Mouse (Mus musculus) ovary, adult 18-20 months (tissue): ENCODE results near the gene Tmem206.

Experiments used
- DNase-seq: peaks from one replicate; pipeline ENCODE4 v3.0.0; 2022; ENCODE audit warnings: low spot score, mixed read lengths

Gene Tmem206

DNA sequence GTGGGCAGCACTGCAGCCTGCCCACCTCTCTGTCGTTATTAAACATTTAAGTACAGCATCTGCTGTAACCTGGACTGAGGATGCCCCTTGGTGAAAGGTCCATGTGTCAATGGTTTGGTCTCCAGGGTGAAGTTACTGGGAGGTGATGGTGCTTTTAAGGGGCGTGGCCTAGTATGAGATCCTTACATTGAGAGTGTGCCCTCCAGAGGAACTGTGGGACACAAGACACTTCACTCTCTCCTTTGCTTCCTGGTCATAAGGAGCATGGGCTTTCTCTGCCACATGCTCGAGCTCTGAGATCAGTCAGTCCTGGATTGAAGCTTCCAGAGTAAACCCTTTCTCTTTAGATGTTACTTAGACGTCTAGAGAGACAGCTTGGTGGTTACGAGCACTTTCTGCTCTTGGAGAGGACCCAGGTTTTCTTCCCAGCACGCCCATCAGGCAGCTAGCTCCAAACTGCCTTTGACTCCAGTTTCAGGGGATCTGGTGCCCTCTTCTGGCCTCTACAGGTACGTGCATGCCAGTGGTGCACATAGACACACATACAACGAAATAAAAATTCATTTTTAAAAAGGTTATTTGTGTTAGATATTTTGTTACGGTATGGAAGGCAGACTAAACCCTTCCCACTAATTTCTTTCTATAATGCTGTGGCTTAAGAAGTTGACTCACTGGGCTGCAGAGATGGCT lies 17.8 kb upstream of the Tmem206 start:
- DNase-seq, result no peak

DNA sequence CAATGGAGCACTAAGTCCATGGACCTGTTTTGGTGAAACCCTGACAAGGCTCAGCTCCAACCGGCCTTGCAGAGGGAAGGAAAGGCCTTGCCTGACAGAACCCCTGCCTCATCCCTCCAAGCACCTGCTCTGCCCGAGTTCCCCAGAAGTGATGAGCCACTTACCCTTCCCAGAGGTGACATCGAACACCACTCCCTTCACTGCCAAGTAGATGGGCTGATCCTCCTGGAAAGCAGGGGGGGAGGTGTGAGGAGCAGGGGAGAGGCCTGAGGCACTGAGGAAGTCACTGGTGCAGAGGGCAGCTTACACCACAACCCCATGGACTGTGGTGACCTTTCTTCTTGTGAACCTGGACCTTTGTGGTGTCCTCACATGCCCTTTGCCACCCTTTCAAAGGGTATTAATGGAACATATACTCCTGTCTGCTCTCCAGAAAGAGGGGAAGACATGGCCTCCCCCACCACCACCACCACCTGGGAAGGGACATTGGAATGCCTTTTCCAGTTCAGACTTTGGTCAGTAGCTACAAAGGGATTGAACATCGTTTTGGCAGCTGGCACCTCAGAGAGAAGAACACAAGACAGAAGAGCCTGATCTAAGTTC lies 14.3 kb upstream of the Tmem206 start:
- no peak for DNase-seq

DNA sequence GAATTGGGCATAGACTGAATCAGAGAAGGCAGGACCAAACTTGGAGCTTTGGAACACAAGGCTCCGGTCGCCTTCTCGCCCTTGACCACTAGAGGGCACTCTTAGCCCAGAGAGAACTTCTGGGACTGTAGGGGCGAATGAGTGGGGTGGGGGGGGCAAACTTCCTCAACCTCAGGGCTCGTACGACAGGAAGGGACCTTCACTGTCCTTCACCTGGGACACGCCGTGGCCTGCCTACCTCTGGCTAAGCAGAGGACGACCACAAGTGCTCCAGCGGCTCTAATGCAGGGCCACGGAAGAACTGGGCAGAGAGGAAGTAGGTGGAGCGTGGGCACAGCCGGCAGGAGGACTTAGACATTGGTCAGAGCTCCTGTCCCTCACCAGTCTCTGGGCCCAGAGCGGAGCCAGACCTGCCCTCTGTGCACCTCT lies 13.2 kb upstream of the Tmem206 start:
- DNase-seq, result peak; percentile 78

DNA sequence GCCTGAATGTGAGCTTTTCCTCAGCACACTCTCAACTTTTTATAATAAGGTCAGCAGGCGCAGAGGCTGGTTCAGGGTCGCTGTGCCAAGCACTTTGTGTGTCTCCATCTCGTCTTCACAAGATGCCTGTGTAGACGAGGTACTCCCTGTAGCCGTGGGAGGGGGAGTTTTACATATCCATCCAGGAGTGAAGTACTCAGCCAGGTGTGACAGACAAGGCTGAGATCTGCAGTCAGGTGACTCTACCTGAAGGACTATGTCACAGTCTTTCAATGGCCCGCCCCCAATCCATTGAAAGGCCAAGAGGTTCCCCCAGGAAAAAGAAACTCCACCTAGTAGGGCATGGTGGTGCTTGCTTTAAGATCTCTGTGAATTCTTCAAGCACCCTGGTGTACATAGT lies 12.6 kb upstream of the Tmem206 start:
- no peak for DNase-seq

DNA sequence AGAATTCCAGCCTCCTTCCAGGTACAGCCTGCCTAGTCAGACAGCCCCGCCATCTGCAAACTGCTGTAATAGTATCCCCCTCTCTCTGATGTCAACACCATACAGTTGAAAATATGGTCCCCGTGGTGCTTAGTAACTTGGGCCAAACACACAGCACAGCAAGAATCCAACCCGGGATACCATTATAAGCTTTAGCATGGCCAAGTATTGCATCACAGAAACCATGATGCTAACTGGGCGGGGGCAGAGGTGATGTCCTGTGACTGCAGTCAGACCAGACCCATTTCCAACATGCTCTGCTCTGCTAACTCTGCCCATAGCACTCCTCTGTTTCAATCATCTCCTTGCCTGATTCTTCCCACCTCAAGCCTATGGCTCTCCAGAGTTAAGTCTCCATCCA lies 11.8 kb upstream of the Tmem206 start:
- DNase-seq, result no peak

DNA sequence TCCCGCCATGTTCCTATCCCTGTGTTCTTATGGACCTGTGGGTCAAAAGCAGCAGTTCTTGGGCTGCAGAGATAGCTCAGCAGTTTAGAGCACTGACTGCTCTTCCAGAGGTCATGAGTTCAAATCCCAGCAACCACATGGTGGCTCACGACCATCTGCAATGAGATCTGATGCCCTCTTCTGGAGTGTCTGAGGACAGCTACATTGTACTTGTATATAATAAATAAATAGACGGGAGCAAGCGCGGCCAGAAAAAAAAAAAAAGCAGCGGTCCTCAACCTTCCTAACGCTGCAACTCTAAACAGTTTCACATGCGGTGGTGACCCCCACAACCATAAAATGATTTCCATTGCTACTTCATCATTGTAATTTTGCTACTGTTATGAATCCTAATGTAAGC lies 8.9 kb upstream of the Tmem206 start:
- no peak for DNase-seq

- peak; percentile 82 for DNase-seq
Observed at GRCm38 (mm10) chr1:191317591-191318196, 8.0 kb upstream of the Tmem206 start, which contains the start of gene Nenf. Gene Nenf, minus strand, starts transcription at chr1:191318194.

DNA sequence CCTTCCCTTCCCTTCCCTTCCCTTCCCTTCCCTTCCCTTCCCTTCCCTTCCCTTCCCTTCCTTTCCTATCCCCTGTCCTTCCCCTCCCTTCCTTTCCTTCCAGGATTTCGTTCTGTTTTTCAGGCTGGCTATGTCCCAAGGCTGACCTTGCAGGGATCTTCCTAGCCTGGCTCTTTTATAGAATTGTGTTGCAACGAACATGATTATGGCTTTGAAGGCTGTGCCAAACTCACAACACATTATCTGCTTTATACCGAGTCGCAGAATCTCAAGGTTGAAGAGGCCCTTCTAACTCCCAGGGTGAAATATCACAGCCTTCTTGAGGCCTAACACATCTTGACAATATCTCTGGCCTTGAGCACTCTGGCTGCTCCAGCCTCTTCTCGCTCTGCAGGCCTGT lies 7.0 kb upstream of the Tmem206 start:
- DNase-seq, result peak; percentile 87

DNA sequence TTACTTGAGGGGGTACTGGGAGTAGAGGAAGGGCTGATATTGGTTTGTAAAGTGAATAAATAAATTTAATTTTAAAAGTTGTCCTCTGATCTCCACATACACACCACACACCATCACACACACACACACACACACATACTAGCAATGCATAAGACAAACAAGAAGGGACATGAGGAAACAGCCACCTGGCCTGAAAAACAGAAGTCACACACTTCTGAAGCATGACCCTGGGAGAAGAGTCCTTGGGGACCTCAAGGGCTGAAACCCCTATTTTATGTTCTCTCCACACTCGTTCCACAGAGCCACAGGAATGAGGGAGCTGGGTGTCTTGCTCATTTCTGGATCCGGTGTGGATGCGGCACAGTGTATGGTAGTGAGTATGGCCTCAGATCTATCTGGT lies 2.3 kb upstream of the Tmem206 start:
- no peak for DNase-seq

DNA sequence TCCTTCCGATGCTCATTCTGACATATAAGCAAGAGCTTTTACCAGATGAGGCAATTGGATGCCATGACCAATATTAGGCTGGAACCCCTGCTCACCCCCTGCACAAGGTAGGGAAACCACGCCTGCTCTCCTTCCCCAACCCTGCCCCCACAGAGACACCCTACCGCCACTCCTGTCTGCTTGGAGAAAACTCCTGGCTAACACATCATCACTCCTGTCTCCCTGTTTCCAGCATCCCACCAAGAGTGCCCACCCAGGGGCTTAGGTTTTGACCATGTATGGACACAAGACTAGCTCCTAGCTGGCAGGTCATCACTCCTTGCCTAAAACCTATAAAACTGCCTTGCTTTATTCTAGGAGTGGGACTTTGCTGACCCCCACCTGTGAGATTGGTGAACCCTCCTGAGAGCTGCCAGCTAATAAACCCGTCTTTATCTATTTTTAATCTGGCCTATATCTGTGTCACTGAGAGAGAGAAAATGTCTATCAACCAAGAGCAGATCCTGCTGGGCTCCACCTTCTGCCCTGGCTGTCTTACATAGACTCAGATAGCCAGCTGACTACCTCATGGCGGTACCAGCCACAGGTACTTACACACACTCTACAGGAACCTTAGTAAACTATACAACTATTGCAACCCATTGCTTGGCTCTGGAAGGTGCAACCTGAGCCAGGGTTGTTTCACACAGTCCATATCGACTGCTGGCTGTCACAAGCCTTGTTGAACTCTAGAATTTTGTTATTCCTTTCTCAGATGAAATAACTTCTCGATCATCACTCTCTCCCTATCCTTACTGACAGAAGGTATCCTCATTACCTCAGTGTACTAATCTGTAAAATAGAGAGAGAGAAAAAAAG lies 750 bp upstream of the Tmem206 start:
- no peak for DNase-seq

- peak; percentile 26 for DNase-seq
Observed at GRCm38 (mm10) chr1:191326233-191326882, 646 bp downstream of the Tmem206 start.

- DNase-seq, result no peak
Observed at GRCm38 (mm10) chr1:191327258-191327657, 1.5 kb downstream of the Tmem206 start.

DNA sequence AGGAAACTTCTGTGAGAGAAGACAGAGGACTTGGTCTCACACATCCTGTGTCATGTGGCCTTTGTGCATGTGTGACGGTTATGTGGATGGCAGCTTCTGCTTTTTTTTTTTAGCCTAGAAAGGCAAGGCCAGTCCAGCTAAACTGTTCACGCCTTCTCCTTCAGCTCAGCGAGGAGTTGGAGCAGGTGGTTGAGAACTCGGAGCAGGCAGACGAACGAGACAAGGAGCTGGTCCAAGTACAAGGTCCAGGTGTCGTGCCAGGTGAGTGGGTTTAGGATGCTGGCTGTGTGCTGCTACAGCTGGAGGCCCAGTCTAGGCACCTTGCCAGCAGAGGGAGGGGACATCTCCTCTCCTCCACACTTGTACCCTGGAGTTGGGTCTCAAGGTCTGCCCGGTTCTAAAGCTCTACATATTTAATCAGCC lies 2.3 kb downstream of the Tmem206 start:
- peak; percentile 89 for DNase-seq

DNA sequence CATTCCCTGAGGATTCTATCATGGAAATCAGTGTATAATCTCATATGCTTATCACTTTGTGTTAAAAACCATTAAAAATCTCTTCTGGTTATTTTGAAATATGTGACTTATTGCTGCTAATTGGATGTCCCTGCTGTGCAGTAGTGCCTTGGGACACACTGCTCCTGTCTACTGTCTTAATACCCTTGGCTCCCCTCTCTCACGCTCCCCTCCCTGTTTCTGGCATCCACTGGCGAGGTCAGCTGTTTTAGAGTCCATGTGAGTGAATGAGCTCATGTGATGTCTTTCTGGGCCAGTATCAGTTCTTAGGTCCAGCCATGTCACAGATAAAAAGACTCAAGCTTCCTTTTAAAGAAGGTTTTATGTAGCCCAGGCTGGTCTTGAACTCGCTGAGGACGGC lies 4.6 kb downstream of the Tmem206 start:
- no peak for DNase-seq

- no peak for DNase-seq
Observed at GRCm38 (mm10) chr1:191334500-191334899, 8.8 kb downstream of the Tmem206 start.

GRCm38 (mm10) chr1:191339876-191340275 lies 14.2 kb downstream of the Tmem206 start:
- DNase-seq, result no peak

- DNase-seq, result no peak
Observed at GRCm38 (mm10) chr1:191340530-191340929, 14.8 kb downstream of the Tmem206 start.

DNA sequence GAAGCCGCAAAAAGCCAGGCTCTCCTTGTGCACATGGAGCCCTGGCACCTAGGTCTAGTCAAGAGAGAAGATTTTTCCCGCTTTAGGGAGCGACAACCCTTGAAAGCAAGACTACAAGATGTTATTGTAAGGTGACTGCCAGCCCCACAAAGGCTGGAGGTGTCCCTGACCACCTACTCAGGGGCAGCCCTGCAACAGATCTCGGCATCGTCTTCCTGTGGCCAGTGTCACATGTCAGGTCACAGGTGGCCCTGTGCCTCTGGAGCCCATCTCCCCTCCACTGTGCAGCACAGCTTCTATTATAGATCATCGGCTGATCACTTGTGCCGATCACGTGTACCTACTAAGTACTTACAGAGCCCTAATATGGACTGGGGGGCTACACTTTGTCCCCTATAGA lies 21.9 kb downstream of the Tmem206 start:
- no peak for DNase-seq

DNA sequence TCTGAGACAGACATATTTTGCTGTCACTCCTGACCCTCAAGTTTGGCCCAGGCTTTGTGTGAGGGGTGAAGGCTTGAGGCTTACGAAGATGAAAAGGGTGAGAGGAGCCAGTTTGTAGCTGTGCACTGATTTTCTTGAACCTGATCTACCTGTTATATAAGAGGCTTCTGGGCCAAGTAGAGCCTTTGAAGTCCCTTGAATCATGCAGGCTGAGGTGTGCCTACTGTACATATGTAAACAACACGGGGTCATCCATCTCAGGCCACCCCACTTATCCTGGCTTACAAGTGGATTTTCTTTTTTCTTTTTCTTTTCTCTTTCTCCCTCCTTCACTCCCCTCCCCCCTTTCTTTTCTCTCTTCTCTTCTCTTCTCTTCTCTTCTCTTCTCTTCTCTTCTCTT lies 22.9 kb downstream of the Tmem206 start:
- no peak for DNase-seq

DNA sequence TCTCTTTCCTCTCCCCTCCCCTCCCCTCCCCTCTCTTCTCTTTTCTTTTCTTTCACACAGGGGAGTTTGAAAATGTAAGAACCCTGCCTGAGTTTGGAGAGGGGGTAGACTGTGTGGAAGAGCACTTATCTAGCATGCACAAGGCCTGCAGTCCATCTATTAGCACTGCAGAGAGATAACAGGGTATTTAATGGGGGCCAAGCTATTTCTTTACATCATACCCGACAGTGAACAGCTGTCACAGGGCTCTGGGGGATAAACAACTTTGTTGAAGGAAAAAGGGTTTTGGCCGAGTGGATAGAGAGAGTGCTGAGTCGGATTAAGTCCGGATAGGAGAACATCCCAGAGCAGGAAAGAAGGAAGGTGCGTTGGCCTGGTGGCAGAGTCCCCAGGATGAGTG lies 23.3 kb downstream of the Tmem206 start:
- no peak for DNase-seq

- DNase-seq, result no peak
Observed at GRCm38 (mm10) chr1:191349486-191350037, 23.9 kb downstream of the Tmem206 start.

- no peak for DNase-seq
Observed at GRCm38 (mm10) chr1:191350355-191350754, 24.6 kb downstream of the Tmem206 start.
